Mouse (Mus musculus) testis, adult 10 weeks (tissue): ENCODE measurements around the gene Gm10721. TPM values are rescaled to one million over a fixed set of nuclear protein-coding genes. Genes with fewer than 3 reads are reported as not detected.

Experiments used
- polyA plus RNA-seq: library from polyadenylated mRNA; stranded (reverse); fragments of 350-450 nt; fragmentation: Illumina TruSeq; extraction: RNeasy Lipid Tissue Mini Kit (QIAGEN cat#74804); gene quantifications from one replicate; pipeline ENCODE4 v1.2.3, GENCODE M21; 2014; ENCODE audit warnings: low read depth, low replicate concordance

Gm10721 gene
- not detected for polyA plus RNA-seq

DNA sequence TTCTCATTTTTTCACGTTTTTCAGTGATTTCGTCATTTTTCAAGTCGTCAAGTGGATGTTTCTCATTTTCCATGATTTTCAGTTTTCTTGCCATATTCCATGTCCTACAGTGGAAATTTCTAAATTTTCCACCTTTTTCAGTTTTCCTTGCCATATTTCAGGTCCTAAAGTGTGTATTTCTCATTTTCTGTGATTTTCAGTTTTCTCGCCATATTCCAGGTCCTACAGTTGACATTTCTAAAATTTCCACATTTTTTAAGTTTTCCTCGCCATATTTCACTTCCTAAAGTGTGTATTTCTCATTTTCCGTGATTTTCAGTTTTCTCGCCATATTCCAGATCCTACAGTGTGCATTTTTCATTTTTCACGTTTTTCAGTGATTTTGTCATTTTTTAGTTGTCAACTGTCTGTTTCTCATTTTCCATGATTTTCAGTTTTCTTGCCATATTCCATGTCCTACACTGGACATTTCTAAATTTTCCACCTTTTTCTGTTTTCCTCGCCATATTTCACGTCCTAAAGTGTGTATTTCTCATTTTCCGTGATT is at the start of gene Gm10721:
Gene Gm10721, plus strand, starts transcription at position 408 of the 547 bp plus-strand sequence.

DNA sequence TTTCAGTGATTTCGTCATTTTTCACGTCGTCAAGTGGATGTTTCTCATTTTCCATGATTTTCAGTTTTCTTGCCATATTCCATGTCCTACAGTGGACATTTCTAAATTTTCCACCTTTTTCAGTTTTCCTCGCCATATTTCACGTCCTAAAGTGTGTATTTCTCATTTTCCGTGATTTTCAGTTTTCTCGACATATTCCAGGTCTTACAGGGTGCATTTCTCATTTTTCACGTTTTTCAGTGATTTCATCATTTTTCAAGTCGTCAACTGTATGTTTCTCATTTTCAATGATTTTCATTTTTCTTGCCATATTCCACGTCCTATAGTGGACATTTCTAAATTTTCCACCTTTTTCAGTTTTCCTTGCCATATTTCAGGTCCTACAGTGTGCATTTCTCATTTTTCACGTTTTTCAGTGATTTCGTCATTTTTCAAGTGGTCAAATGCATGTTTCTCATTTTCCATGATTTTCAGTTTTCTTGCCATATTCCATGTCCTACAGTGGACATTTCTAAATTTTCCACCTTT is 12.4 kb upstream of the Gm10721 start, which contains the start of gene Gm10722:
Gene Gm10722, plus strand, starts transcription at position 478 of the 528 bp plus-strand sequence.

GRCm38 (mm10) chr9:3002794-3003396 is 10.0 kb upstream of the Gm10721 start, which contains the start of gene Gm11168:
Gm11168 (plus strand) TSS chr9:3003346.

DNA sequence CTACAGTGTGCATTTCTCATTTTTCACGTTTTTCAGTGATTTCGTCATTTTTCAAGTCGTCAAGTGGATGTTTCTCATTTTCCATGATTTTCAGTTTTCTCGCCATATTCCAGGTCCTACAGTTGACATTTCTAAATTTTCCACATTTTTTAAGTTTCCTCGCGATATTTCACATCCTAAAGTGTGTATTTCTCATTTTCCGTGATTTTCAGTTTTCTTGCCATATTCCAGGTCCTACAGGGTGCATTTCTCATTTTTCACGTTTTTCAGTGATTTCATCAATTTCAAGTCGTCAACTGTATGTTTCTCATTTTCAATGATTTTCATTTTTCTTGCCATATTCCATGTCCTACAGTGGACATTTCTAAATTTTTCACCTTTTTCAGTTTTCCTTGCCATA is 2.4 kb downstream of the Gm10721 start, which contains the start of gene Gm10720:
Gene Gm10720, plus strand, starts transcription at position 301 of the 400 bp plus-strand sequence.

GRCm38 (mm10) chr9:3017108-3017507 is 4.2 kb downstream of the Gm10721 start, which contains the start of gene Gm10719:
Gm10719 (plus strand) TSS chr9:3017408.

GRCm38 (mm10) chr9:3023312-3023984 is 10.5 kb downstream of the Gm10721 start, which contains the start of gene Gm10718:
Gm10718 (plus strand) TSS chr9:3023547.

DNA sequence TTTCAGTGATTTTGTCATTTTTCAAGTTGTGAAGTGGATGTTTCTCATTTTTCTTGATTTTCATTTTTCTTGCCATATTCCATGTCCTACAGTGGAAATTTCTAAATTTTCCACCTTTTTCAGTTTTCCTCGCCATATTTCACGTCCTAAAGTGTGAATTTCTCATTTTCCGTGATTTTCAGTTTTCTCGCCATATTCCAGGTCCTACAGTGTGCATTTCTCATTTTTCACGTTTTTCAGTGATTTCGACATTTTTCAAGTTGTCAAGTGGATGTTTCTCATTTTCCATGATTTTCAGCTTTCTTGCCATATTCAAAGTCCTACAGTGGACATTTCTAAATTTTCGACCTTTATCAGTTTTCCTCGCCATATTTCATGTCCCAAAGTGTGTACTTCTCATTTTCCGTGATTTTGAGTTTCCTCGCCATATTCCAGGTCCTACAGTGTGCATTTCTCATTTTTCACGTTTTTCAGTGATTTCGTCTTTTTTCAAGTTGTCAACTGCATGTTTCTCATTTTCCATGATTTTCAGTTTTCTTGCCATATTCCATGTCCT is 12.1 kb downstream of the Gm10721 start, which contains the start of gene Gm10717:
Gene Gm10717, plus strand, starts transcription at position 506 of the 556 bp plus-strand sequence.

DNA sequence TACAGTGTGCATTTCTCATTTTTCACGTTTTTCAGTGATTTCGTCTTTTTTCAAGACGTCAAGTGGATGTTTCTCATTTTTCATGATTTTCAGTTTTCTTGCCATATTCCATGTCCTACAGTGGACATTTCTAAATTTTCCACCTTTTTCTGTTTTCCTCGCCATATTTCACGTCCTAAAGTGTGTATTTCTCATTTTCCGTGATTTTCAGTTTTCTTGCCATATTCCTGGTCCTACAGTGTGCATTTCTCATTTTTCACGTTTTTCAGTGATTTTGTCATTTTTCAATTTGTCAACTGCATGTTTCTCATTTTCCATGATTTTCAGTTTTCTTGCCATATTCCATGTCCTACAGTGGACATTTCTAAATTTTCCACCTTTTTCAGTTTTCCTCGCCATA is 21.4 kb downstream of the Gm10721 start, which contains the start of gene Gm17535:
Gene Gm17535, plus strand, starts transcription at position 301 of the 400 bp plus-strand sequence.

DNA sequence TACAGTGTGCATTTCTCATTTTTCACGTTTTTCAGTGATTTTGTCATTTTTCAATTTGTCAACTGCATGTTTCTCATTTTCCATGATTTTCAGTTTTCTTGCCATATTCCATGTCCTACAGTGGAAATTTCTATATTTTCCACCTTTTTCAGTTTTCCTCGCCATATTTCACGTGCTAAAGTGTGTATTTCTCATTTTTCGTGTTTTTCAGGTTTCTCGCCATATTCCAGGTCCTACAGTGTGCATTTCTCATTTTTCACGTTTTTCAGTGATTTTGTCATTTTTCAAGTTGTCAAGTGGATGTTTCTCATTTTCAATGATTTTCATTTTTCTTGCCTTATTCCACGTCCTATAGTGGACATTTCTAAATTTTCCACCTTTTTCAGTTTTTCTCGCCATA is 23.6 kb downstream of the Gm10721 start, which contains the start of gene Gm10715:
Gene Gm10715, plus strand, starts transcription at position 301 of the 400 bp plus-strand sequence.

Other genes with a start within 250 kb of the Gm10721 start
- not detected for gene Gm10722, start 12.2 kb upstream of the Gm10721 start, polyA plus RNA-seq
- gene Gm11168, start 9.8 kb upstream of the Gm10721 start, polyA plus RNA-seq = not detected
- gene Gm10720, start 2.5 kb downstream of the Gm10721 start, polyA plus RNA-seq = not detected
- not detected for gene Gm10719, start 4.3 kb downstream of the Gm10721 start, polyA plus RNA-seq
- not detected for gene Gm10718, start 10.4 kb downstream of the Gm10721 start, polyA plus RNA-seq
- not detected for gene Gm10717, start 12.3 kb downstream of the Gm10721 start, polyA plus RNA-seq
- not detected for gene Gm17535, start 21.5 kb downstream of the Gm10721 start, polyA plus RNA-seq
- not detected for gene Gm10715, start 23.7 kb downstream of the Gm10721 start, polyA plus RNA-seq